Mouse (Mus musculus): Measurements from ENCODE around the gene Vmn2r12.
"Not testable (repeated sequence)": the region's sequence is repeated elsewhere in the genome, so short reads cannot be mapped to it uniquely, and the experiment has no call there.

Vmn2r12 gene

GRCm38 (mm10) chr5:109097850-109098249, at the start of gene Vmn2r12:
Gene Vmn2r12, minus strand, starts transcription at chr5:109097950.
- not testable (repeated sequence) for DNase-seq (ENCODE audit: low spot score)

GRCm38 (mm10) chr5:109139546-109139945, 41.8 kb upstream of the Vmn2r12 start:
- DNase-seq (ENCODE audit: low spot score) = no peak

GRCm38 (mm10) chr5:109136731-109137130, 39.0 kb upstream of the Vmn2r12 start:
- no peak for DNase-seq (ENCODE audit: low spot score)

GRCm38 (mm10) chr5:109096482-109096881, 1.3 kb downstream of the Vmn2r12 start:
- not testable (repeated sequence) for DNase-seq (ENCODE audit: low spot score)

- DNase-seq (ENCODE audit: low spot score) = peak; percentile 4
These were observed 25.7 kb downstream of the Vmn2r12 start for GRCm38 (mm10) chr5:109072016-109072415.

GRCm38 (mm10) chr5:109059469-109059868, 38.3 kb downstream of the Vmn2r12 start, which contains the start of gene Vmn2r11:
Gene Vmn2r11, minus strand, starts transcription at chr5:109059569.
- DNase-seq (ENCODE audit: low spot score) = not testable (repeated sequence)

GRCm38 (mm10) chr5:109055286-109055685, 42.5 kb downstream of the Vmn2r12 start:
- no peak for DNase-seq (ENCODE audit: low spot score)

Data from embryo, embryonic 10 days (tissue).